Mouse (Mus musculus) layer of hippocampus, adult 9-10 months (tissue): Measurements from ENCODE around the gene Adgre1.
"Not testable (repeated sequence)": the region's sequence is repeated elsewhere in the genome, so short reads cannot be mapped to it uniquely, and the experiment has no call there.

ENCODE experiments used
- DNase-seq: peaks from one replicate; pipeline ENCODE4 v3.0.0; 2022; ENCODE audit warnings: low spot score

Adgre1 gene

GRCm38 (mm10) chr17:57358441-57358840, at the start of gene Adgre1:
Gene Adgre1, plus strand, starts transcription at chr17:57358691.
- DNase-seq, result no peak

- DNase-seq, result no peak
These were observed 46.7 kb upstream of the Adgre1 start for GRCm38 (mm10) chr17:57311801-57312200.

- DNase-seq, result no peak
These were observed 30.9 kb upstream of the Adgre1 start for GRCm38 (mm10) chr17:57327615-57328014.

GRCm38 (mm10) chr17:57328944-57329343, 29.5 kb upstream of the Adgre1 start:
- no peak for DNase-seq

GRCm38 (mm10) chr17:57330993-57331392, 27.5 kb upstream of the Adgre1 start:
- no peak for DNase-seq

- no peak for DNase-seq
These were observed 26.2 kb upstream of the Adgre1 start for GRCm38 (mm10) chr17:57332241-57332640.

- no peak for DNase-seq
These were observed 24.3 kb upstream of the Adgre1 start for GRCm38 (mm10) chr17:57334001-57334760.

- peak; percentile 51 for DNase-seq
These were observed 23.7 kb upstream of the Adgre1 start for GRCm38 (mm10) chr17:57334761-57335150.

- DNase-seq, result not testable (repeated sequence)
These were observed 23.3 kb upstream of the Adgre1 start for GRCm38 (mm10) chr17:57335194-57335593.

- DNase-seq, result peak; percentile 91
These were observed 22.7 kb upstream of the Adgre1 start for GRCm38 (mm10) chr17:57335673-57336303.

GRCm38 (mm10) chr17:57337996-57338395, 20.5 kb upstream of the Adgre1 start:
- DNase-seq, result no peak

GRCm38 (mm10) chr17:57339298-57339697, 19.2 kb upstream of the Adgre1 start:
- no peak for DNase-seq

GRCm38 (mm10) chr17:57341568-57341967, 16.9 kb upstream of the Adgre1 start:
- no peak for DNase-seq

GRCm38 (mm10) chr17:57344029-57344707, 14.3 kb upstream of the Adgre1 start:
- no peak for DNase-seq

GRCm38 (mm10) chr17:57347017-57347416, 11.5 kb upstream of the Adgre1 start:
- DNase-seq, result no peak

- no peak for DNase-seq
These were observed 10.7 kb upstream of the Adgre1 start for GRCm38 (mm10) chr17:57347781-57348180.

- no peak for DNase-seq
These were observed 9.4 kb upstream of the Adgre1 start for GRCm38 (mm10) chr17:57349067-57349466.

- DNase-seq, result no peak
These were observed 8.3 kb upstream of the Adgre1 start for GRCm38 (mm10) chr17:57350212-57350611.

GRCm38 (mm10) chr17:57351107-57351506, 7.4 kb upstream of the Adgre1 start:
- no peak for DNase-seq

- DNase-seq, result no peak
These were observed 1.2 kb downstream of the Adgre1 start for GRCm38 (mm10) chr17:57359485-57360241.
